Mouse (Mus musculus): ENCODE data around the gene Sec14l1.

Gene Sec14l1

DNA sequence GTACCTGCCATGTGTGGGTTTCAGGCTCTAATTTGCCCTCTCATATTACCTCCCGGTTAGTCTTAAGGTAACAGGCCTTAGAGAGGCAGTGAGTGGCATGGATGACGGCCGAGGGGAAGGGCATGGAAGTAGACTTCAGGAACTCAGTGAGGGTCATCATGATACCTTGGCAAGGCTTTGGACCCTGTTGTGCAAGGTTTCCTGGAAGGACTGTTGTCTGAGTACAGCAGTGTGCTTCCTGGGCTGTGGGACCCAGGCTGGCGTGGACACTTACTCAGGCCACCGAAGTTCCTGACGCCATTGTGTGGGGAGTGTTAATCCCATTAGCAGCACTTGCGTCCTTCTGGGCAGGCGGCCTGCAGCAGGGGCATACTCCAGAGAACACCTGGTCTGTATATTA is 15.1 kb downstream of the Sec14l1 start:
- no peak for DNase-seq

DNA sequence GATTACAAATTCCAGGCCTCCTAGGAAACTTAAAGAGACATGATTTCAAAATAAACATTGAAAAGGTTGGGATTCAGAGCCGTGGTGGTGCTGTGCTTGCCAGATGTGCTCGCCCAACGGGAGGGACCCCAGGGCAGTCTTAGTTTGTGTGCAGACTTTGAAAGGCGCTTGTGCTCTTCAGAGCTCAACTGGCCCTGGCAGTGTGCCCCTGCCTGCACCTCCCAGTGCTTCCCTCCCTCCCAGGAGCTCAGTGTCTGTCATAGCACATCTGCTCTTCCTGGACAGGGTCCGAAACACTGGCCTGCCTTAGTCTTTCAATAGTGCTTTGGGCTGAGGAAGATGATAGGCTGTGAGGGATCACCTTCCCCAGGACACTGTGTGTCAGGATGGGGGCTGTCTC is 15.9 kb downstream of the Sec14l1 start:
- DNase-seq: no peak

DNA sequence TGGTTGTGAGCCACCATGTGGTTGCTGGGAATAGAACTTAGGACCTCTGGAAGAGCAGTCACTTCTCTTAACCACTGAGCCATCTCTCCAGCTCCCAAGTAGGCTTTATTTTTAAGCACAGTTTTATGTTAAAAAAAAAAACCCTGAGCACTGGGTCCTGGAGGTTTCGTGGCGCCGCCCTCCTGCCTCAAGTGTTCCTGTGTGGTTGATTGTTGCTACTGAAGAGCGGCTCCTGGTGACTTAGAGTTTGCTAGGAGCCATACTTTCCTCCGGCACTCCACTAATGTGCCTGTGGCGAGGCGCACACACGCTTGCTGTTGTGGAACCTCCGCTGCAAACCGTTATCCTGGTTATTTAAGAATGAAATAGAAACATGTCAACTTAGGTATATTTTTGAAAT is 16.5 kb downstream of the Sec14l1 start:
- no peak for DNase-seq

DNA sequence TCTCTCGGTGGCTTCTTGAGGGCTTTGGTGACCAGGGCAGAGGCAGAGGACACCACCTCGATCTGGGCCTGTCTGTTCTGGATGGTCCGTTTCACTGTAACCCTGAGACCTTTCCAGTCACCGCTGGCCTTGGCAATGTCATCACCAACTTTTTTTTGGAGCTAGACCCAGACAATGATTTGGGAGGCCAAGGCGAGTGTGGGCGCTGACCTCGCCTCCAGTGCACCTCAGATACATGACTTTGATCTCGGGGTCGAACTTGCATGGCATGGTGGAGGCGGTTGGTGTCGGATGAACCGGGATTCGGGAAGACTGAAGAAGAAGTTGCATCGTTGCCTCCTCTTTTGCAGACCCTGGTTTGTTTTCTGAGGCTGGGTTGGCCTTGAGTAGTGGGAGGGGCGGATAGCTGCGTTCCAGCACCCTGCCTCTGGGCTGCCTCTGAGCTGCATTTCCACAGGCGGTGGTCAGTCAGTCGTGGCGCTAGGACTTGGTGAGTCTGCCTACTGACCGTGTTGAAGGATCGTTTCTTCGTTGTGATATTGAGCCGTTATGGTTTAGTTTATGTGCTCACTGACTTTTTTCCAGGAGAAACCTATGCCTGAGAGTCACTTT is 19.9 kb downstream of the Sec14l1 start:
- no peak for DNase-seq

DNA sequence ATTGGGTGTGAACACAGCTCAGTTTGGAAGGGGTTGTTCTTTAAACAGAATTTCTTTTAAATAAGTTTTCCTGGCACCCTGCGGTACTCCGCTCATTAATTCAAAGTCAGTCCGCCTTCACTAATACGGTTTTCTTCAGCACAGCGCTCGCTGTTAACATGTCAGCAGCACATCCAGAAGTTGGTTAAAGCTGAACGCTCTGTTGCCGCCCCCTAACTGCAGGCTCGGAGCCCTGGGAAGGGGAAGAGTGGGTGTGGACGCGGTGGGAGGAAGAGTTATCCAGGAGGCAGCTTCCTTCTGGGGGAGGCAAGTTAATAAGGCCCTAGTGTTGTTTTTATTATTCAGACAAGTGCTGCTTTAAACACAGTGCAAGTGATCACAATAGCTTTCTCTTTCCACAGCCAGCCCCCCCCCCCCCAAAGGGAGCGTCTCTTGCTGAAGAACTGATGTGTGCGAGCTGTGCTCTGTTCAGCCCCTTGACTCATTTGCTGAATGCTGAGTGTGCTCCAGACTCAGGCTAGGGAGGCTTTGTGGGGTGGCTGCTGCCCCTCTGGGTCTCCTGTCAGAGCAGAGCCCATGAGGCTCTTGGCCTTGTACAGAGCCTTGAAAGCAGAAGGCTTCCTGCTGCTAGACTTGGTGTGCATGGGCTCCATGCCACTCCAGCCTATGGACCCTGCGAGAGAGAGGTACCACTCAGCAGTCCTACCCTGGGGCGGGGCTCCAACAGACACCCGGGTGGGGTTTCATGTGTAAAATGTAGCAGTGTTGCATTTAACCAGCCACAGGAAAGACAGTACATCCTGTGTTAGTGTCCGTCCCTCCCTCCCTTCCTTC is 20.7 kb downstream of the Sec14l1 start:
- no peak for DNase-seq

DNA sequence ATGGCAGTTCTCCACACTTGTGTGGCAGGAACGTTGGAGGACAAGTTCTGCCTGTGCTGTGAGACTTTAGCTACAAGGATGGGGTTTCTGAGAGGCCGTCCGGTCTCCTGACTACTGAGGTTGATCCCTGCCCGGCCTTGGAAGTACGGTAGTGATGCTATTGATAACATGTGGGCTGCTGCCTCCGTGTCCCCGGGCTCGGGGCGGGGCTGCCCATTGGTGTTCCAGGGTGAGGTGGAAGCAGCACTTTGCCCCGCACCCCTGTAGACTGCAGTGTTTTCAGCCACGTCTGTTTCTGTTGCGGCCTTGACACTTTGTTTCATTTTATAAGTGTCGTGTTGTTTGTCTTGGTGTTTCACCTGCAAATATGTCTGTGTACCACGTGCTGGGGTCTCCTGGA is 21.9 kb downstream of the Sec14l1 start:
- DNase-seq: no peak

DNA sequence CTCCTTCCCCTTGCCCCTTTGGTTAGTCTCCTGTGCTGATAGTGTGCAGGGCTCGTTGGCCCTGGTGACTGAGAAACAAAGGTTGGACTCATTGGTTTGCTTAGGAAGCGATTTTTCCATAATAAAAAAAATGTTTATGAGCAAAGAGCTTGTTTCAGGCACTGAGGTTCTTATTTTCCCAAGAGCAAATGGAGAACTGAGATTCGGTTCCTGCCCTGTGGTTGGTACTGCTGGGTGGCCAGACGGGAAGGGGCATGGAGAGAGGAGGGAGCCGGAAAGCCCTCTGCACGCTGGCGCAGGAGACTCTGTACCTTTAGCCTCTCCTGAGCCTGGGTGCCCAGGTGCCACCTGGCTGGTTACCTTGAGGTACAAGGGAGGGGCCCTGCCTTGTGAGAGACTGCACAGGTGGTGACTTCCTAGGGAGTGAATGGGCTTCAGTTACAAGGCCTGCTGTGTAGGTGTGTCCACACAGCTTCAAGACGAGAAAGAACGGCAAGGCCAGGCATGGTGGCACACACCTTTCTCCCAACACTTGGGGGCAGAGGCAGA is 23.3 kb downstream of the Sec14l1 start:
- DNase-seq: no peak

DNA sequence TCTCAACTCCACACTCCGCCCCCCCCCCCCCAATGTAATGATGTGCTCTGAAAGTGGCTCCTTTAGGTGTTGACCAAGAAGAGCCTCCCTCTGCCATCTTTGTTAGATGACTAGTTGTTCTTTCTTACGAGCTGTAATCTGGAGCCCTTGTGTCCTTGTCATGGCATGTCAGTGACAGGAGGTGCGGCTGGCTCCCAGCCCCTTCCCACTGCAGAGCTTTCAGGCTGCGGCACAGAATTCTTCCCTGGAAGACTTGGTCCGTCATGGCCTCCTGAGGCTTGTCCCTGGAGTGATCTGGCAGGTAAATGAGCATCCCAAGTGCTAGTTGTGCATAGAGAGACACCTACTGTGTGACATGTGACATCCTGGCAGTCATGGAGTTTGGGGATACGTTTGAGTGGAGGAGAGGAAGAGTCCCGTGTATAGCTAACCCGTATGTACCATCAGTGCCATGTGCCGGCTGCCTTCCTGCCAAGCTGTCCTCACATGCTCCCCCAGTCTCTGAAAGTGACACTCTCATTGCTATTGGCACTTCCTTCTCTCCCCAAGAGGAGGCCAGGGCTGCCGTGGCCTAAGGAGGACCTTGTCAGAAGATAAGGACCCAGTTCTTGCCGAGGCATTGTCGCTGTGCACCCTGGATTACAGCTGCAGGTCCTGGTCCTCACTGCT is 24.0 kb downstream of the Sec14l1 start:
- DNase-seq: no peak

DNA sequence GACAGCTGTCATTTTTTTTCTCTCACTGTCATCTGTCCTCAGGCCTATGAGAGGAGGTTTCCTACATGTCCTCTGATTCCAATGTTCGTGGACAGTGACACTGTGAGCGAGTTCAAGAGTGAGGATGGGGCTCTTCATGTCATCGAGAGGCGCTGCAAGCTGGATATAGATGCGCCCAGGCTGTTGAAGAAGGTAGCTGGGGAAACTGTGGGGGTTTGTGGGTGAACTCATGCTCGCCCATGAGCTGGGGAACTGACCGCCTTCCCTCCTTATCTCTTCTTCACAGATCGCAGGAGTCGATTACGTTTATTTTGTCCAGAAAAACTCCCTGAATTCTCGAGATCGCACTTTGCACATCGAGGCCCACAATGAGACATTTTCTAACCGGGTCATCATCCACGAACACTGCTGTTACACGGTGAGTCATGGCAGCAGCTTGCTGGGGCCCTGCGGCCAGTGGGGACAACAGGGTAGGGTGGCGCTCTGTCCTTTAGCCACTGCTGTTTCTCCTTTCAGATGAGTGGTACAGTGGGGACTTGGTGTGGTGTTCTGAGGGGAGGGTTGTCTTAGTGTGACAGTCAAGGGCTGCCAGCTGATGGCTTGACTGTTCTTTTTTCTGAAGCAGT is 26.5 kb downstream of the Sec14l1 start:
- DNase-seq: no peak

DNA sequence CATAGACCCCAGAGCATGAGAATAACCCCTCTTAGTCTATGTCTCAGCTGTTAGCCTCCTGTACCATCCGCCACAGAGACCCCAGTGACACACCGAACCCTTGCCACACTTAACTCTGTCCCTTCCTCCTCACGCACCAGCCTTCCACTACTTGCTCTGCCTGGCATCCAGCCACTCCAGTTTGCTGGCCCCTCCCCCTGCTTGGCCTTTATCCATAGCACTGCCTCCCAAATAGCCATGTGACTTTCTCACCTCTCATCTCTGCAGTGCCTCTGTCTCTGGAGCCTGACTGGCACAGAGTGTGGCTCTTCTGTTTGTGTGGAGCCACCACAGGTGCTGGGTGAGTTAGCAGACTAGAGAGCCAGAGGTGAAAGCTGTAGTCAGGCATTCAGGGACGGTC is 27.5 kb downstream of the Sec14l1 start:
- DNase-seq: peak; percentile 71

DNA sequence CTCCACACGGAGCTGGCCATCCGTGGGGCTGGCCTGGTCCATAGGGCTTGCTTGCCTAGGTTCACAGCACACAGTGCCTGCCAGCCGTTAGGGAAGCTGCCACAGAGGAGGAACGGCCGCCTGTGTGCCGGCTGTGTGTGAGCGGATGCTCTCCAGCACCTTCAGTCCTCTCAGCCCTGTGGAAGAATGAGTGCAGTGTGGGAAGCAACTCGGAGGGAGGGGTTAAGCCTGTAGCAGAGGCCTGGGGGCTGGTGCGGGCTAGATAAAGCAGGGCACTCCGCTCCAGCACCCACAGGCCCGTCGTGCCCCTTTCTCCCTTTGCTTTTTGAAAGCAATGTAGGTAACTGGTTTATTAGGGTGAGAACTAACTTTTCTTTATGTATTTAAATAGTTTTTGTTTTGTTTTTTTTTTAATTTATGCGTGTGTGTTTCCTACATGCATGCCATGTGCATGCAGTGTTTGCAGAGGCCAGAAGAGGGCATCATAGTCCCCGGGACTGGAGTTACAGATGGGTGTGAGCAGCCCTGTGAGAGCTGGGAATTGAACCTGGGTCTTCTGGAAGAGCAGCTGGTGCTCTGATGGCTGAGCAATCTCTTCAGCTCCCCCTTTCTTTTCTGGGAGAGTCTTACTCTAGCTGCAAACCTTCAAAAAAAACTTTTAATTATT is 30.6 kb downstream of the Sec14l1 start:
- DNase-seq: no peak

DNA sequence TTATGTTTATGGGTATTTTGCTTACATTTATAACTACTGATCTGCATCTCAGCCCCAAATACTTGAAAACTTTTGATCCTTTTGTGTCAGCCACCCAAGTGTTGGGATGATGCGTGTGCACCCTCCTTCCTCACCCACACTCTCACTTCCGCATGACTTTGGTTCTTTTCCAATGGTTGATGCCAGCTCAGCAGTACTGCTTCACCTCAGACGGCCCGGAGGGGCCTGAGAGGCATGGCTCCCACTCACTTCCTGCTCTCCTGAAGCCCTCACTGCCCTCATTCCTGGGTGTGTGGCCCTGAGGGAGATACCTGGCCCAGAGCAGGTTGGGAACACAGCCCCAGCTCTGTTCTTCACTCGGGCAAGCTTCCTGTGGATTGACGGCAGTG is 31.1 kb downstream of the Sec14l1 start:
- DNase-seq: no peak

DNA sequence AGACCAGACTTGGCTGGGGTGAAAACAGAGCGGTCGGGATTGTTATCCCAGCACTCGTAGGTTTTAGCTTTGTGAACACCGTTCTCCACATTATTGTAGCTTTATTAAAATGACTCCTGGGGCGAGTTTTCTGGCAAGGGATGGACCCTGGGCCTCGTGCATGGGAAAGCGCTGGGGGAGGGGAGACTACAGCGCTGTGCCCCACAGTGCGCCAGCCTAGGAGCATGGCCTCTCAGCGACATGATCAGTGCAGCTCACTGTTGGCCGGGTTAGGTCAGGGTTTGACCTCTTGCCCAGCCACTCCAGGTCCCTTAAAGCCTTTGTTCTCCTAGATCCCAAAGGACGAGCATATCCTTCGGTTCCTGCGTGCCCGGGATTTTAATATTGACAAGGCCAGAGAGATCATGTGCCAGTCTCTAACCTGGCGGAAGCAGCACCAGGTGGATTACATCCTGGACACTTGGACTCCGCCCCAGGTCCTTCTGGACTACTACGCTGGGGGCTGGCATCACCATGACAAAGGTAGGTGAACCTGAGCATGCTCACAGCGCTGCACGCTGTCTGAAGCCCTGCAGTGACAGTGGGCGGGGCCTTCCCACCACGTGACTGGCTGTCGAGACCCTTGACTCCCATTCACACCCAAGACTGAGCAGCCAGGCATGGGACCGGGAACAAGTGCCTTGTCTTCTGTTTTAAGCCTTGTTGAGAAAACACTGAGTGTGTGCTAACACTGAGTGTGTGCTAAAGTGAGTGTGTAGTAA is 32.0 kb downstream of the Sec14l1 start:
- peak; percentile 58 for DNase-seq

DNA sequence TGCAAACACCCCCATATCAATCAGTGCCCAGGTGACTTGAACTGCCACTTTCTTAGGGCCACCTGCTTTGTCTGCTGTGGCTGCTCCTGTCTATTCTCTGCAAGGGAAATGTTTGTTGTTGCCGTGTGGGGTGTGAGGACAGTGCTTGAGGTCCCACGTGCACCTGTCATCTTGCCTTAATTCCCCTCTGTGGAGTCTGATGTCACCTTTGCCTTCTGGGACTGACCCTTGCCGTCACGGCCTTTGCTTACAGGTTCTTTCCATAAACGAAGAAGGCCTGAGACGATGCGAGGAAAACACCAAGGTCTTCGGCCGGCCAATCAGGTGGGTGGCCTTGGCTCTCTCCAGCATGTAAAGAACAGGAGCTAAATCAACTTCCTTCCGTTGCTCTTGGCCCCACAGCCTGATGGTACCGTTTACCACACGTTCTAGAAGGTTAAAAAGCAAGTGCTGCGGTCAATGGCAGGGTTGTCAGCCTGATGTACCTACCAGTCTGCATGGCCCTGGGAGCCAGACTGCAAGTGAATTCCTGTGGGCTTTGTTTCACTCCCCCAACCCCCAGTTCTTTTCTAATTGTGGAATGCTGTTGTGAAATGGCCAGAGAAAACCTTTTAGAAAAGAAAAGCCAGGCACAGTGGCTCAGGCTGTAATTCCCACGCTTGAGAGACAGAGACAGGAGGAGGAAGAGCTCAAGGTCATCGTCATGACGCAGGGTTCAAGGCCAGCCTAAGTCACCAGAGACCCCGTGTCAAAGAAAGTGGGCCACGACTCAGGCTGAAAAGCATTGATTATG is 34.1 kb downstream of the Sec14l1 start:
- DNase-seq: no peak

DNA sequence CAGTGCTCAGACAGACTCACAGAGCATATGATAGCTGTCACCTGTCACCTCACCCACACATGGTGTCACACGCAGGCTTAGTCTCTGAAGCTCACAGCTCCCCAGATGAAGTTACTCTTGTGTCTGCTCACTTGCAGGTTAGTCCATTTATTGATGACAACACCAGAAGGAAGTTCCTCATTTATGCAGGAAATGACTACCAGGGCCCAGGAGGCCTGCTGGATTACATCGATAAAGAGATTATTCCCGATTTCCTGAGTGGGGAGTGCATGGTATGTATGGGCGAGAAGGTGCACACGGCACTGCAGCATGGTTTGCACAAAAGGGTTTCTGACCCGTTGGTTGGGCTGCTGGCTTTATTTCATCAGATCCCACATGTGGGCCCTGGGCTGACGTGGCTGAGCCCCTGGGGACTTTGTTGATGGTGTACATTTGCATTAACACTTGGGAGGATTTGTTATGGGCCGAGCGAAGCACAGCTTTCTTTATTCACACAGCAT is 35.5 kb downstream of the Sec14l1 start:
- no peak for DNase-seq

DNA sequence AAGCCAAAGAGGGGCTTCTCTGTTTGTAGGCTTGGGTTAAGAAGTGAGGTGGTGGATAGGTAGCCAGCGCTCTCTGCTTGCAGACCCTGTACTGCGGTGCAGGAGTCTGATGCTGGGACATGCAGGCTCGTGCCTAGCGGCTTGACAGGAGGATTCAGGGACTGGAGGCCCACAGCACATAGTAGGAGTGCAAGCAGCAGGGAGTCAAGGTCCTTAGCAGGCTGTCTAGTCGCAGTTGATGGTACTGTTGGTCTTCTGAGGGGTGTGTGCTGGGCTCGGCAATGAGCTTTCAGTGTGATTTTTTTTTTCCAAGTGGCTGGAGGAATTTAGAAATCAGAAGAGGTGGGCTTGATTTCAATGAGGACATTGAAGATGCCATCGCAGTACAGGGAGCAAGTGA is 36.5 kb downstream of the Sec14l1 start:
- no peak for DNase-seq

DNA sequence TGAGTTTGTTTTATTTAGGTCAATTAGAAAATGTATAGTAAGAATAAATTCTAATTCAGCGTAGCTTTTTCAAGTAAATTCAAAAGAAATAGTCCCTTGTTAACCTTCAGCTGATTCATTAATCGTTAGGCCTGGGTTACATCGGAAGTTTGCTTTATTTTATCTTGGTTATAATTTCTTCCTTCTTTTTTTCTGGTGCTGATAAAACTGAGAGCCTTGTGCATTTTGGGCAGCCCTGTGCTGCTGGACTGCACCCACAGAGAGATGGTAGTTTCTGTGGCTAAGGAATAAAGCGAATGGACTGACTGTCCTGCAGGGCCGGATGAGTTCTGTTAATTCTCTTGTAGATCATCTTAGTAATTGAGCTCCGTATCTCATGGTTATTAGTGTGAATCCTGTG is 37.6 kb downstream of the Sec14l1 start:
- no peak for DNase-seq

DNA sequence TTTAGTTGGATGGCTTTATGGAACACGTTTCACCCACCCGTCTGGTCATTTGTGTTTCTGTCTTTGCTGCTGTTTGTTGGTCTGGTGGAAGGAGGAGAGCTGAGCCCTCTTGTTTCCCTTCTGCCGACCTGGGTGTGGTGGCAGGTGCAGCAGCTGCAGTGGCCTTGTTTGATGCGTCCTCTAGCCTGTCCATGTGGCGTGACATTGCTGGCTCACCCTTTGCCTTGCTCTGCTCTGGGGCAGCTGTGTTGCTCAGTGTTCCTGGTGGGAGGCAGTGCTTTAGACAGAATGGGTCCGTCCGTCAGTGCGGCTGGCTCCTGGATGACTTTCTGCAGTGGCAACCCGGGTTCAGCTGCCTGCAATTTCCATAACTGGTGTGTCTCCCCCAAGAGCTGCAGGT is 38.6 kb downstream of the Sec14l1 start:
- no peak for DNase-seq

DNA sequence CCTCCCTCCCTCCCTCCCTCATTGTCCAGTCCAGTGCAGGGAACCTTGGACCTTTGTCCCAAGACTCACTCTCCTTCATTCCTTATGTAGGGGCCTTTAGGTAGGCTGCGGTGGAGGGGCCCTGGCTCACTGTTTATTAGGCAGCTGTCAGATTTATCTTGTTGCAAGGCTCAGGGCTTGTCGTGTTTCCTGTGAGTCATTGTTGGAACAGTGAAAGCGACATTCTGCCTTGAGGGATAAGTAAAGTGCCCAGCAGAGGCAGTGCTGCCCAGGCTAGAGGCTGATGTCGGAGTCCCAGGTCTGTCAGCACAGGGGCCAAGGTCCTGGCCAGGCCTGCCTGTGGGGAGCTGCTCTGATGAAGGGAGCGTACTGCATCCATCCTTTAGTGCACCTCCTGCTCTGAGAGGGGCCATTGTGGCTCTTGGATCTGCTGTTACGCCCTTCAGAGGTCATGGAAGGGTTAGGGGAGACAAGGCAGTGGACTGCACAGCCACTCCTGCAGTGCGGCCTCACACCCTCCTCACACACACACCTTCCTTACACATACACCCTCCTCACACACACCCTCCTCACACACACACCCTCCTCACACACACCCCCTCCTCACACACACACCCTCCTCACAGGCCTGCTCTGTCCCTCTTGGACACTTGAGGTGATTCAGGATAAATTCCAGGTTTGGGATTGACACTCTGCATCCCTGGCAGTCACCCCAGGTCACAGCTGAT is 39.3 kb downstream of the Sec14l1 start:
- DNase-seq: peak; percentile 46

DNA sequence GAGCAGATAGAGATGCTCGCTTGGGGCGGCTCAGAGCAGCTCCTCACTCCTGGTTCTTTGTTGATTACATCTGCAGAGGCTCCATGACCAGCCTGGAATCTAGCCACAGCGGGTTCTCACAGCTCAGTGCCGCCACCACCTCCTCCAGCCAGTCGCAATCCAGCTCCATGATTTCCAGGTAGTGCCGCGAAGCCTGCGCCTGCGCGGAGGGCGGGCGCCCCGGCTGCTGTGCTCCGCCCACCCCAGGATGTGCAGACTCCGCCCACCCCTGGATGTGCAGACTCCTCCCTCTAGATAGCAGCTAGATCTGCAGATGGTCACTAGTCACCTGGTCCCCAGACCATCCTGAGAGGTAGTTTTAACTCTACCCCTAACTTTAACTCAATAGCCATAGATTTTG is 41.8 kb downstream of the Sec14l1 start:
- no peak for DNase-seq
